Mouse (Mus musculus) CH12.LX (cell line): ENCODE results near the gene Lrguk. TPM values are rescaled to one million over a fixed set of nuclear protein-coding genes. Genes with fewer than 3 reads are reported as not detected.

Experiments
- DNase-seq: peaks from one replicate; pipeline ENCODE4 v3.0.0-alpha.2; 2013; ENCODE audit errors: extremely low read depth
- H3K27ac ChIP-seq: 2 replicates; pipeline ENCODE4 v1.5.1; 2012; ENCODE audit warnings: low read depth, mild to moderate bottlenecking, control low read depth, moderate library complexity; ENCODE audit not compliant: insufficient read depth
- H3K27me3 ChIP-seq: replicated peaks from 2 replicates; pipeline ENCODE3; 2012; ENCODE audit warnings: inconsistent platforms
- H3K36me3 ChIP-seq, 2 experiments: replicated peaks in 1 of 2; 2 replicates each; pipeline versions ENCODE3 to v1.6.1; 2012; ENCODE audit warnings: inconsistent platforms in 1 of 2, low read length in 1 of 2, mild to moderate bottlenecking in 1 of 2, mixed read lengths in 1 of 2, moderate library complexity in 1 of 2; ENCODE audit not compliant: control insufficient read depth in 1 of 2, insufficient read depth in 1 of 2
- H3K4me1 ChIP-seq, 2 experiments: 2 replicates each; pipeline ENCODE4 v1.6.1; 2012; ENCODE audit warnings: inconsistent platforms in 1 of 2, moderate library complexity in 1 of 2; ENCODE audit not compliant: insufficient read depth in 2 of 2, control insufficient read depth in 1 of 2
- H3K4me2 ChIP-seq: 2 replicates; pipeline ENCODE4 v1.6.1; 2012; ENCODE audit warnings: low read depth, mild to moderate bottlenecking, control low read depth; ENCODE audit not compliant: poor library complexity, insufficient read depth, severe bottlenecking
- H3K4me3 ChIP-seq, 3 experiments: fragments of 150-350 bp in 1 of 3; sonication (generic) in 1 of 3; replicated peaks in 1 of 3; 2 replicates each; pipeline versions ENCODE3 to v1.5.1; 2011 to 2012; ENCODE audit warnings: low read depth in 2 of 3, low read length in 2 of 3, mild to moderate bottlenecking in 2 of 3, moderate library complexity in 2 of 3, control low read depth in 1 of 3, improper control_type of control experiment in 1 of 3, inconsistent platforms in 1 of 3, mixed read lengths in 1 of 3; ENCODE audit not compliant: poor library complexity in 1 of 3
- H3K79me2 ChIP-seq: replicated peaks from 2 replicates; pipeline ENCODE4 v1.6.1; 2012; ENCODE audit warnings: mild to moderate bottlenecking, moderate library complexity; ENCODE audit not compliant: control insufficient read depth, poor library complexity, insufficient read depth, severe bottlenecking; ENCODE audit errors: extremely low read depth
- H3K9ac ChIP-seq: 2 replicates; pipeline ENCODE4 v1.6.1; 2012; ENCODE audit warnings: low read depth, mild to moderate bottlenecking, control low read depth, moderate library complexity; ENCODE audit not compliant: insufficient read depth
- H3K9me3 ChIP-seq: replicated peaks from 2 replicates; pipeline ENCODE3; 2012; ENCODE audit warnings: low read length, inconsistent platforms, mixed read lengths
- CHD1 ChIP-seq: IDR thresholded peaks from 2 replicates; pipeline ENCODE4 v1.6.1; 2012; ENCODE audit warnings: low read depth, low read length, improper control_type of control experiment, inconsistent platforms
- CHD2 ChIP-seq: IDR thresholded peaks from 2 replicates; pipeline ENCODE4 v1.6.1; 2011; ENCODE audit warnings: low read length, improper control_type of control experiment
- CTCF ChIP-seq, 2 experiments: IDR thresholded peaks in 1 of 2; conservative IDR thresholded peaks in 1 of 2; 2 replicates each; pipeline ENCODE4 v1.5.1; 2011 to 2012; ENCODE audit warnings: low read depth in 2 of 2, low read length in 2 of 2, improper control_type of control experiment in 1 of 2, inconsistent platforms in 1 of 2, mild to moderate bottlenecking in 1 of 2, moderate library complexity in 1 of 2
- ELF1 ChIP-seq: IDR thresholded peaks from 2 replicates; pipeline ENCODE4 v1.6.1; 2014; ENCODE audit warnings: low read depth, mild to moderate bottlenecking, inconsistent platforms, low read length, improper control_type of control experiment
- ETS1 ChIP-seq: conservative IDR thresholded peaks from 2 replicates; pipeline ENCODE4 v1.6.1; 2012; ENCODE audit warnings: low read depth, mild to moderate bottlenecking, inconsistent platforms, low read length, improper control_type of control experiment, moderate library complexity
- GABPA ChIP-seq: IDR thresholded peaks from 2 replicates; pipeline ENCODE4 v1.6.1; 2012; ENCODE audit warnings: low read depth, low read length, improper control_type of control experiment, inconsistent platforms; ENCODE audit not compliant: insufficient replicate concordance
- HCFC1 ChIP-seq: IDR thresholded peaks from 2 replicates; pipeline ENCODE4 v1.6.1; 2012; ENCODE audit warnings: low read depth, mild to moderate bottlenecking, inconsistent platforms, low read length, improper control_type of control experiment
- JUND ChIP-seq: conservative IDR thresholded peaks from 2 replicates; pipeline ENCODE4 v1.6.1; 2011; ENCODE audit warnings: low read depth, low read length, improper control_type of control experiment
- KAT2A ChIP-seq: IDR thresholded peaks from 2 replicates; pipeline ENCODE4 v1.6.1; 2012; ENCODE audit warnings: low read length, improper control_type of control experiment, inconsistent platforms; ENCODE audit not compliant: insufficient replicate concordance
- MAFK ChIP-seq: IDR thresholded peaks from 2 replicates; pipeline ENCODE4 v1.6.1; 2011; ENCODE audit warnings: low read length, improper control_type of control experiment; ENCODE audit not compliant: insufficient replicate concordance
- MAX ChIP-seq: IDR thresholded peaks from 2 replicates; pipeline ENCODE4 v1.6.1; 2011; ENCODE audit warnings: low read length, improper control_type of control experiment
- MAZ ChIP-seq: IDR thresholded peaks from 2 replicates; pipeline ENCODE4 v1.6.1; 2012; ENCODE audit warnings: low read depth, mild to moderate bottlenecking, inconsistent platforms, low read length, improper control_type of control experiment, moderate library complexity
- MEF2A ChIP-seq: IDR thresholded peaks from 2 replicates; pipeline ENCODE4 v1.6.1; 2014; ENCODE audit warnings: low read depth, mild to moderate bottlenecking, inconsistent platforms, low read length, improper control_type of control experiment, borderline replicate concordance
- MXI1 ChIP-seq: IDR thresholded peaks from 2 replicates; pipeline ENCODE4 v1.6.1; 2011; ENCODE audit warnings: mild to moderate bottlenecking, low read depth, low read length, improper control_type of control experiment
- MYC ChIP-seq: IDR thresholded peaks from 2 replicates; pipeline ENCODE4 v1.6.1; 2011; ENCODE audit warnings: low read depth, mild to moderate bottlenecking, improper control_type of control experiment, low read length
- NELFE ChIP-seq: IDR thresholded peaks from 2 replicates; pipeline ENCODE4 v1.6.1; 2011; ENCODE audit warnings: low read depth, low read length, improper control_type of control experiment
- NRF1 ChIP-seq: IDR thresholded peaks from 2 replicates; pipeline ENCODE4 v1.6.1; 2014; ENCODE audit warnings: low read depth, mild to moderate bottlenecking, inconsistent platforms, low read length, improper control_type of control experiment, moderate library complexity
- PAX5 ChIP-seq: IDR thresholded peaks from 2 replicates; pipeline ENCODE4 v1.6.1; 2012; ENCODE audit warnings: low read length, inconsistent platforms, mixed read lengths
- POLR2A ChIP-seq: IDR thresholded peaks from 2 replicates; pipeline ENCODE4 v1.6.1; 2011; ENCODE audit warnings: low read depth, mild to moderate bottlenecking, improper control_type of control experiment, low read length
- POLR2AphosphoS2 ChIP-seq: IDR thresholded peaks from 2 replicates; pipeline ENCODE4 v1.6.1; 2011; ENCODE audit warnings: low read depth, low read length, improper control_type of control experiment
- SMC3 ChIP-seq: IDR thresholded peaks from 2 replicates; pipeline ENCODE4 v1.6.1; 2011; ENCODE audit warnings: low read depth, low read length, improper control_type of control experiment
- TBP ChIP-seq: conservative IDR thresholded peaks from 2 replicates; pipeline ENCODE4 v1.6.1; 2011; ENCODE audit warnings: low read depth, low read length, improper control_type of control experiment
- TCF12 ChIP-seq: IDR thresholded peaks from 2 replicates; pipeline ENCODE4 v1.6.1; 2014; ENCODE audit warnings: low read depth, mild to moderate bottlenecking, inconsistent platforms, low read length, improper control_type of control experiment
- UBTF ChIP-seq: IDR thresholded peaks from 2 replicates; pipeline ENCODE4 v1.6.1; 2012; ENCODE audit warnings: low read depth, mild to moderate bottlenecking, inconsistent platforms, low read length, improper control_type of control experiment, moderate library complexity
- USF1 ChIP-seq: IDR thresholded peaks from 2 replicates; pipeline ENCODE4 v1.6.1; 2014; ENCODE audit warnings: low read depth, mild to moderate bottlenecking, inconsistent platforms, low read length, improper control_type of control experiment
- USF2 ChIP-seq: conservative IDR thresholded peaks from 2 replicates; pipeline ENCODE4 v1.6.1; 2011; ENCODE audit warnings: low read depth, low read length, improper control_type of control experiment
- ZC3H11A ChIP-seq: IDR thresholded peaks from 2 replicates; pipeline ENCODE4 v1.6.1; 2012; ENCODE audit warnings: low read depth, mild to moderate bottlenecking, inconsistent platforms, low read length, improper control_type of control experiment
- dilution Hi-C: fragments of 300-500 bp; cut with MboI; formaldehyde crosslinking; loops from 2 replicates; pipeline ENCODE4 v1.14.3; 2020; ENCODE audit warnings: low sequenced_read_pairs; ENCODE audit not compliant: extremely low pct_unique_long_range_greater_than_20kb, extremely low pct_ligation_motif_present
- in situ Hi-C: fragments of 300-500 bp; cut with MboI; formaldehyde crosslinking; loops from 3 replicates; pipeline ENCODE4 v1.14.3; 2019; ENCODE audit warnings: low sequenced_read_pairs, low pct_ligation_motif_present, low pct_unique_long_range_greater_than_20kb, mixed read lengths
- polyA plus RNA-seq: library from polyadenylated mRNA; unstranded; fragments of >175 nt; gene quantifications from 2 replicates; pipeline ENCODE4 v1.2.1, GENCODE M21; 2012; ENCODE audit warnings: low read depth; ENCODE audit not compliant: insufficient read length
- total RNA-seq, 2 experiments: library from RNA; depleted of rRNA; stranded (reverse); fragments of 300-350 nt in 1 of 2; fragments of >200 nt in 1 of 2; gene quantifications; 2 replicates each; pipeline ENCODE4 v1.2.3; 2012 to 2014

Gene Lrguk
- total and polyA plus RNA-seq, 3 experiments: 0.85 to 1.6 (median 1.1) TPM

- DNase-seq: no peak
- Histone ChIP-seq H3K4me2 (no peak overlapping the region), H3K27ac (no peak overlapping the region), H3K4me1 (peaks cover 0 to 8% of the 10 kb centered on the region in 2 experiments; a peak in 3 of 4 replicates), H3K9me3 (no peaks in the 10 kb centered on the region), H3K4me3 (no peak overlapping the region), H3K36me3 (no peaks in the 10 kb centered on the region), H3K79me2 (no peaks in the 10 kb centered on the region), H3K9ac (no peak overlapping the region), H3K27me3 (no peaks in the 10 kb centered on the region)
- in situ Hi-C loops (no loop called here), dilution Hi-C loops (no loop called here)
- TF ChIP-seq ZC3H11A: no peak
- TF ChIP-seq USF2: no peak
- no peak for TF ChIP-seq SMC3
- no peak for TF ChIP-seq ETS1
- no peak for TF ChIP-seq MAZ
Measured at GRCm38 (mm10) chr6:34132391-34132790, 103.1 kb downstream of the Lrguk start.

DNA sequence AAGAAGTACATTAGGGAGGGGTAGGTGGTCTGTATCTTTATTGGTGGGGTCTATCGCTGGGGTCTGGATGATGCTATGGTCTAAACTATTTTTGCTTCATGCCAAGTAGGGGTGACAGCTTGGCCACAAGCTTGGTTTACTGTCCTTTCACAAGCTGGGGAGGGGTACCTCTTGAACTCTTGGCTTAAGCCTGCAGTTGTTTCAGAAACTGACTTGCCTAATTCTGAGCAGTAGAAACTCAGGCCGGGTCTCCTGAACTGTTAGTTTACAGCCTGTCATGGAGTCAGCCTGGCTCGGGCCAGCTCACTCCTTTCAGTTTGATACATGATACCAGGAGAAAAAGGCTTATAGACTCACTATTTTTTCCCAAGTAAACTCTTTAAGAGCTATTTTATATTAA, 109.1 kb downstream of the Lrguk start:
- Histone ChIP-seq H3K79me2 (no peaks in the 10 kb centered on the region), H3K9ac (no peak overlapping the region), H3K27ac (no peak overlapping the region), H3K4me1 (peaks cover 0 to 6% of the 10 kb centered on the region in 2 experiments; a peak in 2 of 4 replicates), H3K36me3 (no peaks in the 10 kb centered on the region), H3K9me3 (no peaks in the 10 kb centered on the region), H3K27me3 (no peaks in the 10 kb centered on the region)
- in situ Hi-C loops: no loop called here
- dilution Hi-C loops: no loop called here
- no peak for TF ChIP-seq TCF12
- no peak for TF ChIP-seq TBP
- no peak for TF ChIP-seq GABPA
- TF ChIP-seq PAX5: no peak
- no peak for TF ChIP-seq MAZ
- no peak for TF ChIP-seq NELFE
- TF ChIP-seq NRF1: no peak
- TF ChIP-seq UBTF: no peak
- no peak for TF ChIP-seq USF1
- TF ChIP-seq CHD2: no peak
- no peak for TF ChIP-seq CHD1
- TF ChIP-seq, all 38 proteins: peak for 0
- Histone ChIP-seq H3K4me3 (no peak overlapping the region), H3K4me2 (no peak overlapping the region)
- no peak for DNase-seq

DNA sequence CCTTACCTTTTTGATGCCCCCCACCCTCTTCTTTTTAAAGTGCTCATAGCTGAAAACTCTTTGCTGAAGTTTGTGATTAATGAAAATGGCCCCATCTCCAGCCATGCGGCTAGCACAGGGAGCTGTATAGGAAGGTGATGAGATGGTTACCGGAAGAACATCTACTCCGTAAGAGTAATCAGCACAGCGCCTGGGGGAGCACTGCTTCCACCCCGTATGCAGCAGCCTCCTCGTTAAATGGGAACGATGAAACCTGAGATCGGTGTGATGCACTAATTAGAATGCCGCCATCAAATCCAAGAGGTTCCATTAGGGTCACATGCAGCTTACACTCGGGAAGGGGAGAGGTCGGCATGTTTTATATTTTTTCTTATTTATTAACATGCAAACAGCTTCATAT, 113.7 kb downstream of the Lrguk start:
- Histone ChIP-seq H3K9me3 (peaks cover 8% of the 10 kb centered on the region), H3K79me2 (no peaks in the 10 kb centered on the region), H3K36me3 (no peaks in the 10 kb centered on the region), H3K9ac (no peak overlapping the region), H3K27ac (no peak overlapping the region), H3K4me1 (peaks cover 0 to 6% of the 10 kb centered on the region in 2 experiments; a peak in 2 of 4 replicates), H3K4me3 (no peak overlapping the region), H3K4me2 (no peak overlapping the region), H3K27me3 (no peaks in the 10 kb centered on the region)
- dilution Hi-C loops (no loop called here), in situ Hi-C loops (no loop called here)
- TF ChIP-seq MXI1: no peak
- TF ChIP-seq PAX5: no peak
- TF ChIP-seq MEF2A: no peak
- no peak for TF ChIP-seq MAX
- TF ChIP-seq GABPA: no peak
- TF ChIP-seq CHD2: no peak
- no peak for TF ChIP-seq MAFK
- TF ChIP-seq USF2: no peak
- TF ChIP-seq POLR2AphosphoS2: no peak
- TF ChIP-seq HCFC1: no peak
- TF ChIP-seq ZC3H11A: no peak
- TF ChIP-seq KAT2A: no peak
- TF ChIP-seq JUND: no peak
- no peak for TF ChIP-seq MYC
- TF ChIP-seq CHD1: no peak
- TF ChIP-seq POLR2A: no peak
- TF ChIP-seq NRF1: no peak
- no peak for TF ChIP-seq CTCF (conservative IDR thresholded peaks at IDR 0.05 in 1 of 2, IDR thresholded peaks at IDR 0.05 in 1 of 2; ENCODE audit: low read depth in 2 of 2, low read length in 2 of 2)
- no peak for TF ChIP-seq UBTF
- TF ChIP-seq ELF1: no peak
- DNase-seq: no peak
